Comparison of ENCODE assay signal across 11 mouse cellular contexts in the genomic region with DNA sequence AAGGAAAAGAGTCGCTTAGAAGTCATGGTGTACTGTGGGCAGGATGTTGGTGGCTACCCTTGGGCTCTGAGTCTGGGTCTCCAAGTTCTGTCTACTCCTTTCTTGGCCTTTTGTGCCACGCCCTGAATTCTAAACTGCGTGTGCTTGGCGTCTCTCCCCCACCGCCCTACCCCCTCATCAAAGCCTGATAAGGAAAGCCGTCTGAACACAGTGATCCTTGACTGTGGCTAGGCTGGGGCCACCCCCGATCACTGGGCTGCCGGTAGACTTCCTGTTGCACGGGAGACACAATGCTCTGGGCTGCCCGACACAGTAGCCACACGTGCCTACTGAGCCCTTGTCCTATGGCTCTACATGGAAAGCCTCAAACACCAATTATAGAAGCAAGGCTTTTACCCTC.
DNase-seq lines count a peak whose midpoint lies in the region; ATAC-seq and TF ChIP-seq lines count a peak whose summit lies in the region.
"Had no signal": no experiment of that assay in that cellular context is flagged by ENCODE, and none has a peak within 500 bp of the region (broad histone marks: within the 10 kb centered on the region; RNA-seq: fewer than 3 reads in every experiment).

No protein-coding gene starts in this region.

- H3K27me3 ChIP-seq in heart, embryonic 11.5 days (ENCODE audit: control insufficient read depth, insufficient read depth, low read length), result no peaks in the 10 kb centered on the region
- no peaks in the 10 kb centered on the region for H3K27me3 ChIP-seq in liver, embryonic 14.5 days (ENCODE audit: control insufficient read depth, insufficient read depth, low read length)

- no peak for DNase-seq in heart, postnatal 25 days (ENCODE audit: low spot score)
- DNase-seq in thymus, postnatal 4 days, result peak; percentile 20
- DNase-seq in thymus, adult 18-20 months, result no peak
- peak; percentile 31 to 47 (median 36) for DNase-seq in liver, embryonic 14.5 days (ENCODE audit: low read depth in 3 of 3, low spot score in 3 of 3)
- no peak for DNase-seq in cerebellum, postnatal 14 days
- no peak for DNase-seq in testis, postnatal 14 days (ENCODE audit: low spot score)
- no peak for DNase-seq in left cerebral cortex, postnatal 4 days
- DNase-seq: adrenal gland, adult 2 months; cerebellum, adult 9-10 months; heart, postnatal 10 days had no signal

- peak overlapping the region; percentile 36 for H3K27ac ChIP-seq in heart, embryonic 11.5 days (ENCODE audit: low read depth, low read length)
- H3K27ac ChIP-seq in liver, embryonic 14.5 days, result no peak overlapping the region

- no peaks in the 10 kb centered on the region for H3K36me3 ChIP-seq in heart, embryonic 11.5 days (ENCODE audit: control insufficient read depth, insufficient read depth, low read length)
- H3K36me3 ChIP-seq in liver, embryonic 14.5 days (replicated peaks; ENCODE audit: control insufficient read depth, insufficient read depth, low read depth), result no peaks in the 10 kb centered on the region

- H3K9me3 ChIP-seq in heart, embryonic 11.5 days (replicated peaks; ENCODE audit: control insufficient read depth, low read length), result no peaks in the 10 kb centered on the region
- H3K9me3 ChIP-seq in liver, embryonic 14.5 days (ENCODE audit: control insufficient read depth, low read length), result no peaks in the 10 kb centered on the region

- peak overlapping the region; percentile 19; the same call in 1 of the 2 replicates for H3K4me2 ChIP-seq in heart, embryonic 11.5 days
- peak overlapping the region; percentile 36 for H3K4me2 ChIP-seq in liver, embryonic 14.5 days (ENCODE audit: low read depth)

- no peak overlapping the region for H3K9ac ChIP-seq in heart, embryonic 11.5 days (ENCODE audit: low read depth, low read length)
- H3K9ac ChIP-seq in liver, embryonic 14.5 days (replicated peaks), result peak overlapping the region; percentile 5; the same call in 1 of the 2 replicates

- H3K4me3 ChIP-seq in heart, embryonic 11.5 days (ENCODE audit: low read depth, low read length), result no peak overlapping the region
- no peak overlapping the region for H3K4me3 ChIP-seq in liver, embryonic 14.5 days (ENCODE audit: insufficient read depth in 1 of 2, low read depth in 2 of 2, low read length in 2 of 2)

- peak; percentile 27; the same call in 1 of the 2 replicates for ATAC-seq in heart, embryonic 11.5 days (replicated peaks; ENCODE audit: insufficient number of reproducible peaks, low FRiP score, low TSS enrichment)
- ATAC-seq in liver, embryonic 14.5 days (ENCODE audit: insufficient read depth), result peak; percentile 81

- TF ChIP-seq EP300 in liver, embryonic 14.5 days (IDR thresholded peaks at IDR 0.05; ENCODE audit: low read depth), result no peak

- peaks cover 42% of the 10 kb centered on the region for H3K4me1 ChIP-seq in heart, embryonic 11.5 days (ENCODE audit: control insufficient read depth, insufficient read depth, low read length)
- H3K4me1 ChIP-seq in liver, embryonic 14.5 days (replicated peaks; ENCODE audit: control insufficient read depth in 2 of 2, insufficient read depth in 2 of 2, low read length in 1 of 2), result peaks cover 12 to 25% of the 10 kb centered on the region in 2 experiments

- 9% methylated on average over 11 of the region's 11 CpGs for WGBS in heart, embryonic 11.5 days (ENCODE audit: insufficient replicate concordance)
- WGBS in liver, embryonic 14.5 days (ENCODE audit: insufficient replicate concordance), result 5% methylated on average over 11 of the region's 11 CpGs

- no peak for TF ChIP-seq CTCF in liver, embryonic 14.5 days (IDR thresholded peaks at IDR 0.05; ENCODE audit: low read depth)

- intact Hi-C loops in heart, postnatal 25 days (cut with DNase I), result no loop called here
- intact Hi-C loops in left cerebral cortex, postnatal 4 days (cut with DNase I), result no loop called here

Comparison
In these comparisons a context has a peak if more than half of its experiments do, and no peak if none do; other contexts are left out.
1. DNase-seq: peak in thymus, postnatal 4 days (single experiment) and liver, embryonic 14.5 days (3 of 3); none in heart, postnatal 25 days (single experiment), thymus, adult 18-20 months (0 of 2), cerebellum, postnatal 14 days (0 of 2), testis, postnatal 14 days (single experiment) and left cerebral cortex, postnatal 4 days (single experiment).